Mouse (Mus musculus) olfactory bulb, adult 2 months (tissue): ENCODE measurements around the gene Dgat2. TPM values are rescaled to one million over a fixed set of nuclear protein-coding genes. Genes with fewer than 3 reads are reported as not detected.

Source experiments
- H3K27ac ChIP-seq: fragments of 200-500 bp; 2 replicates; pipeline ENCODE4 v1.5.1; 2012; ENCODE audit warnings: low read depth, low read length; ENCODE audit not compliant: insufficient read depth
- H3K4me1 ChIP-seq: fragments of 200-500 bp; 2 replicates; pipeline ENCODE4 v1.6.1; 2012; ENCODE audit warnings: low read length; ENCODE audit not compliant: control insufficient read depth, insufficient read depth
- H3K4me3 ChIP-seq: fragments of 200-500 bp; 2 replicates; pipeline ENCODE4 v1.5.1; 2012; ENCODE audit warnings: mild to moderate bottlenecking, low read depth, low read length, moderate library complexity; ENCODE audit not compliant: insufficient read depth
- CTCF ChIP-seq: fragments of 200-500 bp; IDR thresholded peaks from 2 replicates; pipeline ENCODE4 v1.5.1; 2012; ENCODE audit warnings: low read depth, mild to moderate bottlenecking, low read length, moderate library complexity; ENCODE audit not compliant: insufficient read depth
- POLR2A ChIP-seq: fragments of 200-500 bp; IDR thresholded peaks from 2 replicates; pipeline ENCODE4 v1.6.1; 2012; ENCODE audit warnings: mild to moderate bottlenecking, low read depth, low read length, moderate library complexity; ENCODE audit not compliant: insufficient read depth
- WGBS: fragments of 180-500 bp; shearing (Covaris S2); methylation state at CpG from one replicate; pipeline ENCODE4 v1.1.7; 2018; 5-methylcytosine and 5-hydroxymethylcytosine counted together
- polyA plus RNA-seq: library from polyadenylated mRNA; stranded (reverse); fragments of >200 nt; gene quantifications from 2 replicates; pipeline ENCODE4 v1.2.4, GENCODE M21; 2012; ENCODE audit warnings: low replicate concordance; ENCODE audit not compliant: missing spikeins, insufficient read depth, insufficient read length

The Dgat2 gene
- polyA plus RNA-seq, 1 experiment = not detected

- H3K27ac ChIP-seq = peak overlapping the region; percentile 59
- 20% methylated on average over 14 of the region's 14 CpGs for WGBS
These were observed 694 bp downstream of the Dgat2 start for GRCm38 (mm10) chr7:99181619-99182431.

GRCm38 (mm10) chr7:99180162-99180561, 2.4 kb downstream of the Dgat2 start:
- WGBS = 96% methylated on average over 1 of the region's 1 CpGs
- TF ChIP-seq POLR2A (no peak), CTCF (no peak)
- H3K4me3 ChIP-seq = no peak overlapping the region
- H3K27ac ChIP-seq = no peak overlapping the region
- peaks cover 36% of the 10 kb centered on the region for H3K4me1 ChIP-seq

More at GRCm38 (mm10) chr7:99181619-99182431, 694 bp downstream of the Dgat2 start:
- TF ChIP-seq POLR2A (no peak), CTCF (no peak)
- Histone ChIP-seq H3K4me1 (peaks cover 25% of the 10 kb centered on the region), H3K4me3 (peak overlapping the region; percentile 79)

- 87% methylated on average over 9 of the region's 9 CpGs for WGBS
- Histone ChIP-seq H3K27ac (no peak overlapping the region), H3K4me3 (no peak overlapping the region), H3K4me1 (peaks cover 36% of the 10 kb centered on the region)
- TF ChIP-seq CTCF (no peak), POLR2A (no peak)
These were observed 3.2 kb downstream of the Dgat2 start for GRCm38 (mm10) chr7:99179271-99179670.

- no peak overlapping the region for H3K4me3 ChIP-seq
- WGBS = 49% methylated on average over 5 of the region's 5 CpGs
- H3K27ac ChIP-seq = no peak overlapping the region
- peaks cover 34% of the 10 kb centered on the region for H3K4me1 ChIP-seq
- TF ChIP-seq POLR2A (no peak), CTCF (no peak)
These were observed 5.1 kb downstream of the Dgat2 start for GRCm38 (mm10) chr7:99177386-99177785.

GRCm38 (mm10) chr7:99175666-99176065, 6.9 kb downstream of the Dgat2 start:
- Histone ChIP-seq H3K4me1 (peaks cover 29% of the 10 kb centered on the region), H3K27ac (no peak overlapping the region), H3K4me3 (no peak overlapping the region)
- WGBS = 95% methylated on average over 9 of the region's 9 CpGs
- TF ChIP-seq POLR2A = no peak
- TF ChIP-seq CTCF = no peak

- WGBS = 86% methylated on average over 11 of the region's 11 CpGs
- H3K4me1 ChIP-seq = peaks cover 27% of the 10 kb centered on the region
- H3K4me3 ChIP-seq = no peak overlapping the region
- TF ChIP-seq POLR2A (no peak), CTCF (no peak)
- H3K27ac ChIP-seq = no peak overlapping the region
These were observed 7.4 kb downstream of the Dgat2 start for GRCm38 (mm10) chr7:99175118-99175517.

GRCm38 (mm10) chr7:99174006-99174405, 8.5 kb downstream of the Dgat2 start:
- TF ChIP-seq CTCF (no peak), POLR2A (no peak)
- H3K4me3 ChIP-seq = no peak overlapping the region
- 86% methylated on average over 4 of the region's 4 CpGs for WGBS

GRCm38 (mm10) chr7:99172898-99173297, 9.6 kb downstream of the Dgat2 start:
- TF ChIP-seq POLR2A (no peak), CTCF (no peak)
- Histone ChIP-seq H3K4me1 (peaks cover 23% of the 10 kb centered on the region), H3K4me3 (no peak overlapping the region), H3K27ac (no peak overlapping the region)
- WGBS = 68% methylated on average over 6 of the region's 6 CpGs

More at GRCm38 (mm10) chr7:99174006-99174405, 8.5 kb downstream of the Dgat2 start:
- peaks cover 20% of the 10 kb centered on the region for H3K4me1 ChIP-seq
- no peak overlapping the region for H3K27ac ChIP-seq

- TF ChIP-seq CTCF (no peak), POLR2A (no peak)
- no peak overlapping the region for H3K27ac ChIP-seq
- peaks cover 21% of the 10 kb centered on the region for H3K4me1 ChIP-seq
- WGBS = 84% methylated on average over 10 of the region's 10 CpGs
- H3K4me3 ChIP-seq = no peak overlapping the region
These were observed 10.6 kb downstream of the Dgat2 start for GRCm38 (mm10) chr7:99171730-99172463.

- no peak overlapping the region for H3K4me3 ChIP-seq
- 95% methylated on average over 6 of the region's 6 CpGs for WGBS
- peaks cover 17% of the 10 kb centered on the region for H3K4me1 ChIP-seq
- H3K27ac ChIP-seq = no peak overlapping the region
- TF ChIP-seq POLR2A (no peak), CTCF (no peak)
These were observed 12.0 kb downstream of the Dgat2 start for GRCm38 (mm10) chr7:99170519-99170918.
